Mouse (Mus musculus): ENCODE data around the gene Prkn.

- TF ChIP-seq CTCF (IDR thresholded peaks at IDR 0.05; ENCODE audit: low read depth), result peak; percentile 98
- TF ChIP-seq EP300 (optimal IDR thresholded peaks at IDR 0.05), result no peak
Measured at GRCm38 (mm10) chr17:12036205-12036604, 1196.0 kb downstream of the Prkn start.
